ENCODE assay signal across 9 mouse cellular contexts in genomic region chr5:77499949-77500460, GRCm38 (mm10).
"Had no signal": no experiment of that assay in that cellular context is flagged by ENCODE, and none has a peak within 500 bp of the region (broad histone marks: within the 10 kb centered on the region; RNA-seq: fewer than 3 reads in every experiment).

No protein-coding gene starts in this region.

- ATAC-seq: intestine, postnatal 0 days; lung, postnatal 0 days; midbrain, embryonic 13.5 days had no signal

- DNase-seq: kidney, adult 8-10 months; kidney, postnatal 25 days; lung, adult 2 months; lung, postnatal 36 days; right cerebral cortex, postnatal 14 days; thymus, postnatal 36 days had no signal
